13 mouse cellular contexts compared by ENCODE assay signal in the genomic region with DNA sequence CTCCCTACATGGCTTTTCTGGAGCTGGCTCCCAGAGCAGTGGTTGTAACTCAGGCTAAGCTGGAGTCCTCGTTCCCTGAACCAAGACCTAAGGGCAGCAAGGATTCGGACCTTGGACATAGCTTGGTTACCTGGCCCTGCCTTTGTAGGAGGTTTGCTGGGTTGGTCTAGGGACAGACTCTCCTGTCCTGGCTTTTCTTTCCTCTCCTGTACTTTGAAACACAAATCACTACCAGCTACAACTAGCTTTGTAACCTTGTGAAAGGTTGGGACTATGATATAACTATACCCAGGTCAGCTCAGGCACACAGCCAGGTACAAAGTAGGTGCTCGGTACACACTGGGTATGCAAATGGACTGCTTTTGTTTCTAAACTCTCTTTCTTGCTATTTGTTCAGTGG.
"Had no signal": no experiment of that assay in that cellular context is flagged by ENCODE, and none has a peak within 500 bp of the region (broad histone marks: within the 10 kb centered on the region; RNA-seq: fewer than 3 reads in every experiment).

No protein-coding gene starts in this region.

- H3K27me3 ChIP-seq: limb, embryonic 15.5 days; liver, embryonic 12.5 days; midbrain, embryonic 15.5 days; neural tube, embryonic 12.5 days had no signal

- H3K9me3 ChIP-seq: limb, embryonic 15.5 days; liver, embryonic 12.5 days; midbrain, embryonic 15.5 days; neural tube, embryonic 12.5 days had no signal

- H3K27ac ChIP-seq: left cerebral cortex, adult 2 months; limb, embryonic 15.5 days; liver, embryonic 12.5 days; midbrain, embryonic 15.5 days; neural tube, embryonic 12.5 days had no signal

- H3K36me3 ChIP-seq: limb, embryonic 15.5 days; liver, embryonic 12.5 days; midbrain, embryonic 15.5 days; neural tube, embryonic 12.5 days had no signal

- H3K4me1 ChIP-seq: midbrain, embryonic 15.5 days had no signal

- H3K4me2 ChIP-seq: limb, embryonic 15.5 days; liver, embryonic 12.5 days; lung, embryonic 14.5 days; midbrain, embryonic 11.5 days; midbrain, embryonic 15.5 days; neural tube, embryonic 12.5 days had no signal

- ATAC-seq: liver, embryonic 12.5 days; midbrain, embryonic 15.5 days had no signal

- DNase-seq: lung, embryonic 14.5 days; lung, postnatal 10 days; lung, postnatal 4 days; spleen, adult 18-20 months; thymus, adult 2 months; thymus, postnatal 36 days had no signal

- H3K4me3 ChIP-seq: left cerebral cortex, adult 2 months; limb, embryonic 15.5 days; liver, embryonic 12.5 days; megakaryocyte, embryonic 14.5 days; midbrain, embryonic 15.5 days; neural tube, embryonic 12.5 days had no signal

- H3K9ac ChIP-seq: limb, embryonic 15.5 days; liver, embryonic 12.5 days; lung, embryonic 14.5 days; midbrain, embryonic 15.5 days; neural tube, embryonic 12.5 days had no signal
